ENCODE assay signal across 21 mouse cellular contexts in the genomic region with DNA sequence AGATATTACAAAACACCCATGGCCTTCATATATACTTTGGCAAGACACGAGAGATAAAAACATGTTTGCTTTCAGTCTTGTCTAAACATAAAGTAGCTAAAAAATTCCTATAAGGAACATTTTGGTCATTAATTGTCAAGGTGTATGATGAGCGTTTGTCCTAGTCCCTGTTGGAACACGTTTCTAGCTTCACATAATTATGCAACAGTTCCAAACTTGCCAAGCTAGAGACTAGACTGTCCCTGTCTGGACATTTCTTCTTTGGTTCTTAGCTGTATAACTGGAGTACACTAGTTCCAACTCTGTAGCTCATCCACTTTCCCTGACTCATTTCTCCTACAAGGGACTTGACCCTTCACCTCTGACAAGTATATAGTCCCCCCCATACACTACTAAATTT.
DNase-seq lines count a peak whose midpoint lies in the region; ATAC-seq and TF ChIP-seq lines count a peak whose summit lies in the region.
"Had no signal": no experiment of that assay in that cellular context is flagged by ENCODE, and none has a peak within 500 bp of the region (broad histone marks: within the 10 kb centered on the region; RNA-seq: fewer than 3 reads in every experiment).

No protein-coding gene starts in this region.

- no peaks in the 10 kb centered on the region for H3K79me2 ChIP-seq in heart, adult 2 months (replicated peaks; ENCODE audit: control insufficient read depth, insufficient read depth, low read length)

- H3K4me3 ChIP-seq in embryonic facial prominence, embryonic 14.5 days (ENCODE audit: low read depth, low read length): no peak overlapping the region
- no peak overlapping the region for H3K4me3 ChIP-seq in embryonic facial prominence, embryonic 10.5 days
- H3K4me3 ChIP-seq in heart, adult 2 months: no peak overlapping the region

- H3K27me3 ChIP-seq in embryonic facial prominence, embryonic 14.5 days (replicated peaks; ENCODE audit: control insufficient read depth, insufficient read depth, low read length): no peaks in the 10 kb centered on the region
- H3K27me3 ChIP-seq in embryonic facial prominence, embryonic 10.5 days (replicated peaks; ENCODE audit: low read depth, poor library complexity, severe bottlenecking): no peaks in the 10 kb centered on the region
- no peaks in the 10 kb centered on the region for H3K27me3 ChIP-seq in heart, adult 2 months (ENCODE audit: control insufficient read depth, insufficient read depth, low read length)
- H3K27me3 ChIP-seq: CH12.LX, Patski had no signal

- no peak for TF ChIP-seq EP300 in heart, adult 2 months (IDR thresholded peaks at IDR 0.05; ENCODE audit: insufficient read depth, low read depth, low read length)

- no peak overlapping the region for H3K9ac ChIP-seq in embryonic facial prominence, embryonic 14.5 days (ENCODE audit: low read depth, low read length)
- H3K9ac ChIP-seq in heart, adult 2 months (ENCODE audit: low read depth, low read length): no peak overlapping the region

- H3K4me2 ChIP-seq in embryonic facial prominence, embryonic 14.5 days (ENCODE audit: low read depth, low read length): no peak overlapping the region

- H3K4me1 ChIP-seq in embryonic facial prominence, embryonic 14.5 days (ENCODE audit: control insufficient read depth, insufficient read depth, low read length): no peaks in the 10 kb centered on the region
- H3K4me1 ChIP-seq in embryonic facial prominence, embryonic 10.5 days: no peaks in the 10 kb centered on the region
- H3K4me1 ChIP-seq in heart, adult 2 months (ENCODE audit: control insufficient read depth, insufficient read depth, low read length): no peaks in the 10 kb centered on the region

- no peak for ATAC-seq in embryonic facial prominence, embryonic 14.5 days (ENCODE audit: low read depth)
- ATAC-seq: activated CD4-positive, CD25-positive, alpha-beta regulatory T cell, adult 4 months; CD4-positive, CD25-positive, alpha-beta regulatory T cell, adult 4 months; Patski had no signal

- intact Hi-C loops in heart, adult 2 months (cut with DNase I): no loop called here

- TF ChIP-seq POLR2A in heart, adult 2 months (IDR thresholded peaks at IDR 0.05; ENCODE audit: insufficient read depth, low read depth, low read length): no peak

- H3K9me3 ChIP-seq in embryonic facial prominence, embryonic 14.5 days (ENCODE audit: control insufficient read depth, low read length): no peaks in the 10 kb centered on the region
- no peaks in the 10 kb centered on the region for H3K9me3 ChIP-seq in embryonic facial prominence, embryonic 10.5 days
- H3K9me3 ChIP-seq: G1E had no signal

- WGBS in embryonic facial prominence, embryonic 14.5 days: 77% methylated on average over 3 of the region's 3 CpGs
- 85% methylated on average over 3 of the region's 3 CpGs for WGBS in embryonic facial prominence, embryonic 10.5 days
- 83% methylated on average over 3 of the region's 3 CpGs for WGBS in heart, adult 2 months

- no peak for TF ChIP-seq CTCF in heart, adult 2 months (IDR thresholded peaks at IDR 0.05)

- peak; percentile 31 for DNase-seq in embryonic facial prominence, embryonic 14.5 days (ENCODE audit: low spot score)
- DNase-seq in embryonic facial prominence, embryonic 10.5 days (ENCODE audit: low spot score): no peak
- DNase-seq in fat pad, adult 2 months (ENCODE audit: extremely low read depth, low read depth, low spot score): peak; percentile 92
- peak; percentile 96 for DNase-seq in gonadal fat pad, adult 2 months (ENCODE audit: low read depth)
- DNase-seq in thymus, postnatal 4 days: no peak
- DNase-seq in heart, adult 2 months: no peak
- DNase-seq: adrenal gland, adult 2 months; adrenal gland, adult 8-10 months; adrenal gland, postnatal 10 days; adrenal gland, postnatal 14 days; adrenal gland, postnatal 25 days; adrenal gland, postnatal 36 days; B cell, adult 2 months; cerebellum, adult 11 months; cerebellum, adult 11-12 months; cerebellum, adult 18-20 months had no signal

- no peaks in the 10 kb centered on the region for H3K36me3 ChIP-seq in embryonic facial prominence, embryonic 14.5 days (ENCODE audit: control insufficient read depth, insufficient read depth, low read length)
- no peaks in the 10 kb centered on the region for H3K36me3 ChIP-seq in embryonic facial prominence, embryonic 10.5 days (replicated peaks)
- H3K36me3 ChIP-seq in heart, adult 2 months (ENCODE audit: control insufficient read depth, insufficient read depth, low read length): no peaks in the 10 kb centered on the region
- H3K36me3 ChIP-seq: G1E had no signal

- H3K27ac ChIP-seq in embryonic facial prominence, embryonic 14.5 days (replicated peaks; ENCODE audit: low read depth, low read length): no peak overlapping the region
- H3K27ac ChIP-seq in embryonic facial prominence, embryonic 10.5 days (replicated peaks): no peak overlapping the region
- no peak overlapping the region for H3K27ac ChIP-seq in heart, adult 2 months

Comparison
In these comparisons a context has a peak if more than half of its experiments do, and no peak if none do; other contexts are left out.
1. DNase-seq: peak in embryonic facial prominence, embryonic 14.5 days (single experiment), fat pad, adult 2 months (single experiment) and gonadal fat pad, adult 2 months (single experiment); none in embryonic facial prominence, embryonic 10.5 days (single experiment), thymus, postnatal 4 days (single experiment) and heart, adult 2 months (0 of 2).